Mouse (Mus musculus) retina, adult 2 months (tissue): ENCODE measurements around the gene Zfp385a.
A peak's percentile ranks its signal among the peaks of the same experiment; 100 is the strongest.

Experiments
- DNase-seq: peaks from one replicate; pipeline ENCODE4 v3.0.0-alpha.2; 2012; ENCODE audit warnings: low read depth, low spot score

Gene Zfp385a

GRCm38 (mm10) chr15:103308056-103308875 lies 31.6 kb downstream of the Zfp385a start:
- DNase-seq, result no peak

GRCm38 (mm10) chr15:103307125-103307524 lies 32.8 kb downstream of the Zfp385a start:
- peak; percentile 88 for DNase-seq

GRCm38 (mm10) chr15:103305792-103306645 lies 33.9 kb downstream of the Zfp385a start:
- no peak for DNase-seq

GRCm38 (mm10) chr15:103305070-103305678 lies 34.7 kb downstream of the Zfp385a start:
- DNase-seq, result peak; percentile 95

- no peak for DNase-seq
Observed at GRCm38 (mm10) chr15:103304616-103304969, 35.3 kb downstream of the Zfp385a start.

- DNase-seq, result no peak
Observed at GRCm38 (mm10) chr15:103303916-103304615, 35.8 kb downstream of the Zfp385a start.

- DNase-seq, result no peak
Observed at GRCm38 (mm10) chr15:103302341-103303021, 37.4 kb downstream of the Zfp385a start.

- no peak for DNase-seq
Observed at GRCm38 (mm10) chr15:103301547-103302340, 38.1 kb downstream of the Zfp385a start.

- no peak for DNase-seq
Observed at GRCm38 (mm10) chr15:103301046-103301445, 38.8 kb downstream of the Zfp385a start.

- DNase-seq, result no peak
Observed at GRCm38 (mm10) chr15:103300560-103300959, 39.3 kb downstream of the Zfp385a start.

- no peak for DNase-seq
Observed at GRCm38 (mm10) chr15:103300067-103300471, 39.8 kb downstream of the Zfp385a start.

GRCm38 (mm10) chr15:103299644-103300043 lies 40.2 kb downstream of the Zfp385a start:
- no peak for DNase-seq

- DNase-seq, result no peak
Observed at GRCm38 (mm10) chr15:103298861-103299616, 40.9 kb downstream of the Zfp385a start.

GRCm38 (mm10) chr15:103298026-103298425 lies 41.9 kb downstream of the Zfp385a start:
- DNase-seq, result no peak

- no peak for DNase-seq
Observed at GRCm38 (mm10) chr15:103297313-103297712, 42.6 kb downstream of the Zfp385a start.

- no peak for DNase-seq
Observed at GRCm38 (mm10) chr15:103295851-103296250, 44.0 kb downstream of the Zfp385a start.

- no peak for DNase-seq
Observed at GRCm38 (mm10) chr15:103294649-103295048, 45.2 kb downstream of the Zfp385a start.

- DNase-seq, result no peak
Observed at GRCm38 (mm10) chr15:103293375-103293774, 46.5 kb downstream of the Zfp385a start.

GRCm38 (mm10) chr15:103292673-103293345 lies 47.1 kb downstream of the Zfp385a start:
- DNase-seq, result no peak
